Mouse (Mus musculus): ENCODE measurements around the gene Ggn.

GRCm38 (mm10) chr7:29124970-29125369 is 45.0 kb upstream of the Ggn start, which contains the start of gene Ryr1:
- TF ChIP-seq ZKSCAN1 (IDR thresholded peaks at IDR 0.05; ENCODE audit: borderline replicate concordance, low read depth, low read length) (no peak), POLR2A (IDR thresholded peaks at IDR 0.05; ENCODE audit: low read depth, low read length) (peak; percentile 28; the same call in 1 of the 2 replicates), HCFC1 (IDR thresholded peaks at IDR 0.05; ENCODE audit: low read depth, low read length) (no peak), MAX (IDR thresholded peaks at IDR 0.05; ENCODE audit: low read length) (no peak), MYC (IDR thresholded peaks at IDR 0.05; ENCODE audit: low read depth, low read length) (no peak), TCF12 (IDR thresholded peaks at IDR 0.05; ENCODE audit: low read depth, low read length) (no peak), SMC3 (IDR thresholded peaks at IDR 0.05; ENCODE audit: low read depth, low read length) (no peak), CTCF (conservative IDR thresholded peaks at IDR 0.05 in 1 of 2, IDR thresholded peaks at IDR 0.05 in 1 of 2; ENCODE audit: low read depth in 2 of 2, low read length in 2 of 2) (no peak), GABPA (IDR thresholded peaks at IDR 0.05; ENCODE audit: insufficient replicate concordance, low read depth, low read length) (no peak), USF1 (IDR thresholded peaks at IDR 0.05; ENCODE audit: low read depth, low read length) (no peak), MAFK (IDR thresholded peaks at IDR 0.05; ENCODE audit: insufficient replicate concordance, low read length) (no peak)
